Mouse (Mus musculus) ES-E14 (cell line): ENCODE results near the gene Mapk1.

Source experiments
- HCFC1 ChIP-seq: IDR thresholded peaks from 2 replicates; pipeline ENCODE4 v1.6.1; 2012; ENCODE audit warnings: low read length, inconsistent platforms, borderline replicate concordance; ENCODE audit not compliant: insufficient read depth
- ZC3H11A ChIP-seq: IDR thresholded peaks from 2 replicates; pipeline ENCODE4 v1.6.1; 2012; ENCODE audit warnings: low read depth, mild to moderate bottlenecking, inconsistent platforms, low read length, borderline replicate concordance

DNA sequence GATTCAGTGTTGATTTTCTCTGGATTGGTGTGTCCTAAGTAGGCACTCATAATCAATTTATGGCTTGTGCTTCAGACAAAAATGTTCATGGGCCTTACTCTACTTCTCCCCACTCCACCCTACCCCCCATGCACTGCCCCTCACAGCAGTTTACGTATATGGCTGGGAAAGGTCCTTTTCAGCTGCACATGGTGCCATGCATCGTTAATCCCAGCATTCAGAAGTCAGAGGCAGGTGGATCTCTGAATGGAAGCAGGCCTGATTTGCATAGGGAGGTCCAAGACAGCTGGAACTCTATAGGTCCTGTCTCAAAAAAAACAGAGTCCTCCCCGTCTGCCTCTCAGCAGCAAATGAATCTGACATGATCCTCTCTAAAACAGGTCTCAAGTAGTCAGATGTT lies 62.1 kb downstream of the Mapk1 start:
- TF ChIP-seq HCFC1 (no peak), ZC3H11A (no peak)
